Mouse (Mus musculus) CH12.LX (cell line): ENCODE results near the gene Nhsl1. TPM values are rescaled to one million over a fixed set of nuclear protein-coding genes. Genes with fewer than 3 reads are reported as not detected.

Source experiments
- DNase-seq: peaks from one replicate; pipeline ENCODE4 v3.0.0-alpha.2; 2013; ENCODE audit errors: extremely low read depth
- H3K27ac ChIP-seq: 2 replicates; pipeline ENCODE4 v1.5.1; 2012; ENCODE audit warnings: low read depth, mild to moderate bottlenecking, control low read depth, moderate library complexity; ENCODE audit not compliant: insufficient read depth
- H3K27me3 ChIP-seq: replicated peaks from 2 replicates; pipeline ENCODE3; 2012; ENCODE audit warnings: inconsistent platforms
- H3K36me3 ChIP-seq, 2 experiments: replicated peaks in 1 of 2; 2 replicates each; pipeline versions ENCODE3 to v1.6.1; 2012; ENCODE audit warnings: inconsistent platforms in 1 of 2, low read length in 1 of 2, mild to moderate bottlenecking in 1 of 2, mixed read lengths in 1 of 2, moderate library complexity in 1 of 2; ENCODE audit not compliant: control insufficient read depth in 1 of 2, insufficient read depth in 1 of 2
- H3K4me1 ChIP-seq, 2 experiments: 2 replicates each; pipeline ENCODE4 v1.6.1; 2012; ENCODE audit warnings: inconsistent platforms in 1 of 2, moderate library complexity in 1 of 2; ENCODE audit not compliant: insufficient read depth in 2 of 2, control insufficient read depth in 1 of 2
- H3K4me2 ChIP-seq: 2 replicates; pipeline ENCODE4 v1.6.1; 2012; ENCODE audit warnings: low read depth, mild to moderate bottlenecking, control low read depth; ENCODE audit not compliant: poor library complexity, insufficient read depth, severe bottlenecking
- H3K4me3 ChIP-seq, 3 experiments: fragments of 150-350 bp in 1 of 3; sonication (generic) in 1 of 3; replicated peaks in 1 of 3; 2 replicates each; pipeline versions ENCODE3 to v1.5.1; 2011 to 2012; ENCODE audit warnings: low read depth in 2 of 3, low read length in 2 of 3, mild to moderate bottlenecking in 2 of 3, moderate library complexity in 2 of 3, control low read depth in 1 of 3, improper control_type of control experiment in 1 of 3, inconsistent platforms in 1 of 3, mixed read lengths in 1 of 3; ENCODE audit not compliant: poor library complexity in 1 of 3
- H3K79me2 ChIP-seq: replicated peaks from 2 replicates; pipeline ENCODE4 v1.6.1; 2012; ENCODE audit warnings: mild to moderate bottlenecking, moderate library complexity; ENCODE audit not compliant: control insufficient read depth, poor library complexity, insufficient read depth, severe bottlenecking; ENCODE audit errors: extremely low read depth
- H3K9ac ChIP-seq: 2 replicates; pipeline ENCODE4 v1.6.1; 2012; ENCODE audit warnings: low read depth, mild to moderate bottlenecking, control low read depth, moderate library complexity; ENCODE audit not compliant: insufficient read depth
- H3K9me3 ChIP-seq: replicated peaks from 2 replicates; pipeline ENCODE3; 2012; ENCODE audit warnings: low read length, inconsistent platforms, mixed read lengths
- BHLHE40 ChIP-seq: IDR thresholded peaks from 2 replicates; pipeline ENCODE4 v1.6.1; 2011; ENCODE audit warnings: mild to moderate bottlenecking, low read depth, low read length, improper control_type of control experiment
- CHD1 ChIP-seq: IDR thresholded peaks from 2 replicates; pipeline ENCODE4 v1.6.1; 2012; ENCODE audit warnings: low read depth, low read length, improper control_type of control experiment, inconsistent platforms
- CTCF ChIP-seq, 2 experiments: IDR thresholded peaks in 1 of 2; conservative IDR thresholded peaks in 1 of 2; 2 replicates each; pipeline ENCODE4 v1.5.1; 2011 to 2012; ENCODE audit warnings: low read depth in 2 of 2, low read length in 2 of 2, improper control_type of control experiment in 1 of 2, inconsistent platforms in 1 of 2, mild to moderate bottlenecking in 1 of 2, moderate library complexity in 1 of 2
- E2F4 ChIP-seq: IDR thresholded peaks from 2 replicates; pipeline ENCODE4 v1.6.1; 2011; ENCODE audit warnings: low read depth, low read length, improper control_type of control experiment; ENCODE audit not compliant: insufficient replicate concordance
- EP300 ChIP-seq: IDR thresholded peaks from 2 replicates; pipeline ENCODE4 v1.6.1; 2011; ENCODE audit warnings: low read length, improper control_type of control experiment
- ETS1 ChIP-seq: conservative IDR thresholded peaks from 2 replicates; pipeline ENCODE4 v1.6.1; 2012; ENCODE audit warnings: low read depth, mild to moderate bottlenecking, inconsistent platforms, low read length, improper control_type of control experiment, moderate library complexity
- GABPA ChIP-seq: IDR thresholded peaks from 2 replicates; pipeline ENCODE4 v1.6.1; 2012; ENCODE audit warnings: low read depth, low read length, improper control_type of control experiment, inconsistent platforms; ENCODE audit not compliant: insufficient replicate concordance
- IRF4 ChIP-seq: IDR thresholded peaks from 2 replicates; pipeline ENCODE4 v1.6.1; 2014; ENCODE audit warnings: low read depth, mild to moderate bottlenecking, inconsistent platforms, low read length, improper control_type of control experiment
- JUN ChIP-seq: IDR thresholded peaks from 2 replicates; pipeline ENCODE4 v1.6.1; 2011; ENCODE audit warnings: low read depth, mild to moderate bottlenecking, low read length, improper control_type of control experiment, moderate library complexity; ENCODE audit not compliant: insufficient read depth
- KAT2A ChIP-seq: IDR thresholded peaks from 2 replicates; pipeline ENCODE4 v1.6.1; 2012; ENCODE audit warnings: low read length, improper control_type of control experiment, inconsistent platforms; ENCODE audit not compliant: insufficient replicate concordance
- MAFK ChIP-seq: IDR thresholded peaks from 2 replicates; pipeline ENCODE4 v1.6.1; 2011; ENCODE audit warnings: low read length, improper control_type of control experiment; ENCODE audit not compliant: insufficient replicate concordance
- MAX ChIP-seq: IDR thresholded peaks from 2 replicates; pipeline ENCODE4 v1.6.1; 2011; ENCODE audit warnings: low read length, improper control_type of control experiment
- MAZ ChIP-seq: IDR thresholded peaks from 2 replicates; pipeline ENCODE4 v1.6.1; 2012; ENCODE audit warnings: low read depth, mild to moderate bottlenecking, inconsistent platforms, low read length, improper control_type of control experiment, moderate library complexity
- MEF2A ChIP-seq: IDR thresholded peaks from 2 replicates; pipeline ENCODE4 v1.6.1; 2014; ENCODE audit warnings: low read depth, mild to moderate bottlenecking, inconsistent platforms, low read length, improper control_type of control experiment, borderline replicate concordance
- MXI1 ChIP-seq: IDR thresholded peaks from 2 replicates; pipeline ENCODE4 v1.6.1; 2011; ENCODE audit warnings: mild to moderate bottlenecking, low read depth, low read length, improper control_type of control experiment
- NELFE ChIP-seq: IDR thresholded peaks from 2 replicates; pipeline ENCODE4 v1.6.1; 2011; ENCODE audit warnings: low read depth, low read length, improper control_type of control experiment
- NRF1 ChIP-seq: IDR thresholded peaks from 2 replicates; pipeline ENCODE4 v1.6.1; 2014; ENCODE audit warnings: low read depth, mild to moderate bottlenecking, inconsistent platforms, low read length, improper control_type of control experiment, moderate library complexity
- PAX5 ChIP-seq: IDR thresholded peaks from 2 replicates; pipeline ENCODE4 v1.6.1; 2012; ENCODE audit warnings: low read length, inconsistent platforms, mixed read lengths
- POLR2A ChIP-seq: IDR thresholded peaks from 2 replicates; pipeline ENCODE4 v1.6.1; 2011; ENCODE audit warnings: low read depth, mild to moderate bottlenecking, improper control_type of control experiment, low read length
- POLR2AphosphoS2 ChIP-seq: IDR thresholded peaks from 2 replicates; pipeline ENCODE4 v1.6.1; 2011; ENCODE audit warnings: low read depth, low read length, improper control_type of control experiment
- SIN3A ChIP-seq: IDR thresholded peaks from 2 replicates; pipeline ENCODE4 v1.6.1; 2012; ENCODE audit warnings: low read length, improper control_type of control experiment, inconsistent platforms
- SMC3 ChIP-seq: IDR thresholded peaks from 2 replicates; pipeline ENCODE4 v1.6.1; 2011; ENCODE audit warnings: low read depth, low read length, improper control_type of control experiment
- TBP ChIP-seq: conservative IDR thresholded peaks from 2 replicates; pipeline ENCODE4 v1.6.1; 2011; ENCODE audit warnings: low read depth, low read length, improper control_type of control experiment
- TCF12 ChIP-seq: IDR thresholded peaks from 2 replicates; pipeline ENCODE4 v1.6.1; 2014; ENCODE audit warnings: low read depth, mild to moderate bottlenecking, inconsistent platforms, low read length, improper control_type of control experiment
- USF2 ChIP-seq: conservative IDR thresholded peaks from 2 replicates; pipeline ENCODE4 v1.6.1; 2011; ENCODE audit warnings: low read depth, low read length, improper control_type of control experiment
- ZC3H11A ChIP-seq: IDR thresholded peaks from 2 replicates; pipeline ENCODE4 v1.6.1; 2012; ENCODE audit warnings: low read depth, mild to moderate bottlenecking, inconsistent platforms, low read length, improper control_type of control experiment
- ZKSCAN1 ChIP-seq: IDR thresholded peaks from 2 replicates; pipeline ENCODE4 v1.6.1; 2012; ENCODE audit warnings: low read depth, inconsistent platforms, low read length, improper control_type of control experiment, borderline replicate concordance
- ZMIZ1 ChIP-seq: IDR thresholded peaks from 2 replicates; pipeline ENCODE4 v1.6.1; 2012; ENCODE audit warnings: low read depth, mild to moderate bottlenecking, inconsistent platforms, low read length, improper control_type of control experiment
- dilution Hi-C: fragments of 300-500 bp; cut with MboI; formaldehyde crosslinking; loops from 2 replicates; pipeline ENCODE4 v1.14.3; 2020; ENCODE audit warnings: low sequenced_read_pairs; ENCODE audit not compliant: extremely low pct_unique_long_range_greater_than_20kb, extremely low pct_ligation_motif_present
- in situ Hi-C: fragments of 300-500 bp; cut with MboI; formaldehyde crosslinking; loops from 3 replicates; pipeline ENCODE4 v1.14.3; 2019; ENCODE audit warnings: low sequenced_read_pairs, low pct_ligation_motif_present, low pct_unique_long_range_greater_than_20kb, mixed read lengths
- polyA plus RNA-seq: library from polyadenylated mRNA; unstranded; fragments of >175 nt; gene quantifications from 2 replicates; pipeline ENCODE4 v1.2.1, GENCODE M21; 2012; ENCODE audit warnings: low read depth; ENCODE audit not compliant: insufficient read length
- total RNA-seq, 2 experiments: library from RNA; depleted of rRNA; stranded (reverse); fragments of 300-350 nt in 1 of 2; fragments of >200 nt in 1 of 2; gene quantifications; 2 replicates each; pipeline ENCODE4 v1.2.3; 2012 to 2014

Gene Nhsl1
- total and polyA plus RNA-seq, 3 experiments = 0.13 to 0.19 (median 0.15) TPM

DNA sequence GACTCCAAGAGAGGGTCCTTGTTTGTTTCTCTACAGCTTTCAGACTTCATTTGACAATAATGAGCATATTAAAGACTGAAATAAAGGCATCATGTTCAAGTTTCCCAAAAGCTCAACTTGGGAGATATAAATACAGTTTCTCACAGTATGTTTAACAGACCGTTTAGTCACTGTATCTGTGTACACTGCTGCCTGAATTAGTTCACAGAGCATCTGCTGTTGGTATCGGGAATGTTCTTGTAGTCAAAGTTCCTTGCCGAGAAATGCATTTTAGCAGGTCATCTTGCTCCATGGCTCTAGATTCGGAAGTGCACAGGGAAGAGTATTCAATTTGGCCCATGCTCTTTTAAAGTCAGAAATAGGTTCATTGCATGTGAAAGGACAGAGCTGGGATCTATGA is 159.5 kb downstream of the Nhsl1 start:
- in situ Hi-C loops = no loop called here

DNA sequence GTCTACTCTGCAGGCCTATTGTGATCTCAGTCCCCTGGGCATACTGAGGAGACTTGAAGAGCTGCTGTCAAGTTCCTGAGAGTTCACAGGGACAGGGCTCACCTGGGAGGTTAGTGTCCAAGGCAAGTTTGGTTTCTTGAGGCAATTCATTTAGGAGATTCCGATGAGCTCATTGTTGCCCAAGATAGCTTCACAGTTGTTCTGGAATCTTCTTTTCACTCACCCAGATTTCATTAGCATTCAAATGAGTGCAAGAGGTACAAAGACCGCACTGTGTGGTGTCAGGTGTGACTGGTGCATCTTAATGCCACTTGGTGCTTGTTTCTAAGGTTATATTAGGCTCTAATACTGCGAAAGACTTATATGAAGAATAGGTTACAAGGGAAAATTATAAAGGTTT is 160.5 kb downstream of the Nhsl1 start:
- no peak overlapping the region for H3K4me2 ChIP-seq
- no peak overlapping the region for H3K4me3 ChIP-seq
- peaks cover 3 to 9% of the 10 kb centered on the region in 2 experiments; a peak in 3 of 4 replicates for H3K4me1 ChIP-seq
- H3K9ac ChIP-seq = no peak overlapping the region
- dilution Hi-C loops (no loop called here), in situ Hi-C loops (no loop called here)
- no peak overlapping the region for H3K27ac ChIP-seq
- H3K9me3 ChIP-seq = no peaks in the 10 kb centered on the region
- H3K79me2 ChIP-seq = no peaks in the 10 kb centered on the region
- H3K36me3 ChIP-seq = no peaks in the 10 kb centered on the region
- no peak for DNase-seq
- TF ChIP-seq MEF2A (peak; percentile 80; the same call in 1 of the 2 replicates), MAX (no peak), MXI1 (no peak), MAZ (no peak), USF2 (no peak), SMC3 (no peak), ZMIZ1 (no peak), PAX5 (no peak), KAT2A (no peak), ETS1 (peak; percentile 42; the same call in 1 of the 2 replicates), POLR2AphosphoS2 (no peak), GABPA (no peak), SIN3A (no peak), ZC3H11A (no peak), POLR2A (no peak), NRF1 (no peak), E2F4 (no peak), CHD1 (no peak), JUN (peak; percentile 64; the same call in 1 of the 2 replicates), ZKSCAN1 (no peak), IRF4 (peak; percentile 61; the same call in 1 of the 2 replicates), BHLHE40 (peak; percentile 18; the same call in 1 of the 2 replicates), TBP (no peak), CTCF (conservative IDR thresholded peaks at IDR 0.05 in 1 of 2, IDR thresholded peaks at IDR 0.05 in 1 of 2; ENCODE audit: low read depth in 2 of 2, low read length in 2 of 2) (no peak), MAFK (no peak), TCF12 (no peak), EP300 (peak; percentile 68)
- H3K27me3 ChIP-seq = no peaks in the 10 kb centered on the region

More for the DNA sequence above, 159.5 kb downstream of the Nhsl1 start:
- no peak for TF ChIP-seq NELFE
- no peak overlapping the region for H3K9ac ChIP-seq
- H3K4me1 ChIP-seq = peaks cover 3 to 9% of the 10 kb centered on the region in 2 experiments; a peak in 3 of 4 replicates
- H3K4me2 ChIP-seq = no peak overlapping the region
- H3K36me3 ChIP-seq = no peaks in the 10 kb centered on the region
- no peaks in the 10 kb centered on the region for H3K9me3 ChIP-seq
- H3K27me3 ChIP-seq = no peaks in the 10 kb centered on the region
- DNase-seq = no peak
- H3K79me2 ChIP-seq = no peaks in the 10 kb centered on the region
- no peak overlapping the region for H3K27ac ChIP-seq
- H3K4me3 ChIP-seq = no peak overlapping the region
- dilution Hi-C loops = no loop called here
